Mouse (Mus musculus) bone marrow macrophage, adult 2 months (primary cell): ENCODE data around the gene Rab13.

ENCODE experiments used
- CTCF ChIP-seq: IDR thresholded peaks from 2 replicates; pipeline ENCODE4 v1.5.1; 2012; ENCODE audit warnings: low read depth, mild to moderate bottlenecking, low read length, moderate library complexity
- POLR2A ChIP-seq: IDR thresholded peaks from 2 replicates; pipeline ENCODE4 v1.6.1; 2012; ENCODE audit warnings: mild to moderate bottlenecking, low read depth, low read length, borderline replicate concordance

GRCm38 (mm10) chr3:90183581-90183980, 29.9 kb upstream of the Rab13 start:
- TF ChIP-seq CTCF = no peak
- no peak for TF ChIP-seq POLR2A
